Mouse (Mus musculus) mesoderm, embryonic 11.5 days (tissue): Measurements from ENCODE around the gene Lhx1.

ENCODE experiments used
- DNase-seq: peaks from one replicate; pipeline ENCODE4 v3.0.0-alpha.2; 2012; ENCODE audit warnings: low read depth, low spot score

The Lhx1 gene

DNA sequence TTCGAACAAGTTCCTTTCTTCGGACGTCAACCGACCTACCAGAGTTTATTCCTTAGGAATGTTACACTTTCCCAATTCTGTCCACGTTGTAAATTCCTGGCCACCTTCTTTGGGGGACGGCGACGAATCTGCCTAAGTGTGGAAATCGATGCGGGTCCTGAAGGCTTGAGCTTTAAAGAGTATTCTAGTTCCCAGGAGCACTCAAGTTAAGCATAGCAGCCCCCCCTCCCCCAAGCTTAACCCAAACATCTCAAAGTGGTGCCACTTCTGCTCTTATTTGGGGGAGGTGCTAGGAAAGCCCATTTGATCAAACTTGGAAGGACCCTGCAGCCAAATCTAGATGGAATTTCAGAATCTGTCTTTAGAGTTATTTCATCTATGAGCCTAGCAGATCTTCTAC is 1.1 kb upstream of the Lhx1 start:
- no peak for DNase-seq

DNA sequence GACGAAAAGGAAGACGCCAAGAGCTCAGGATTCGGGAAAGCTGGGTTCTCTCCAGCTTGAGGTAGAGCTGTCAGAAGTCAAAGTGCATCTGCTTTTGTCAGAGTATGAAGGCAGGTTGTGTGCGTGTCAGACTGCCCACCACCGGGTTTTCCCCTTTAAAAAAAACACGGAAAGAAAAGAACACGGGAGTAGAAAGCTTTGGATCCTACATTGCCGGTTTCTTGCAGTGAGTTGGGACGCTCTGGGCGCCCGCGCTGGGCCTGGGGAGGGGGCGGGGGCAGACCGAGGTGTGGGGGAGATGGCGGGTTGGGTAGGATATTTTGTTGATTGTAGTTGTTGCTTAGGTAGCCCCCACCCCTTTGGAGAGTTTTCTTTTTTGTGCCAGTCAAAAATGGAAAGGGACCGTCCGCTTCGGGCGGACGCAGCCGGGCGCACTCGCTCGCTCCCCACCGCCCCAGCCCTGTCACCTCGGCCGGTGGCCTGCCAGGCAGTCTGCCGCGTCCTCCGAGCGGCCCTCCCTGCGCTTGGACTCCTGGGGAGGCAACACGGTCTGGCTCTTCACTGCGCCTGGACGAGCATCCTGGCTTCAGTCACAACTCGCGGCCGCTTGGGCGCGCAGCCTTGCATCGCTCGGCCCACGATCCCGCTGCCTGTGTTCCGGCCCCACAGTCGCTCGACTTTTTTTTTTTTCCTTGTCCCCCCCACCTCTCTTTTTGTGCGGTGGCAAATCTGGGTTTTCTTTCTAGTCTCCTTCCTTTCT is 644 bp downstream of the Lhx1 start:
- DNase-seq = no peak

DNA sequence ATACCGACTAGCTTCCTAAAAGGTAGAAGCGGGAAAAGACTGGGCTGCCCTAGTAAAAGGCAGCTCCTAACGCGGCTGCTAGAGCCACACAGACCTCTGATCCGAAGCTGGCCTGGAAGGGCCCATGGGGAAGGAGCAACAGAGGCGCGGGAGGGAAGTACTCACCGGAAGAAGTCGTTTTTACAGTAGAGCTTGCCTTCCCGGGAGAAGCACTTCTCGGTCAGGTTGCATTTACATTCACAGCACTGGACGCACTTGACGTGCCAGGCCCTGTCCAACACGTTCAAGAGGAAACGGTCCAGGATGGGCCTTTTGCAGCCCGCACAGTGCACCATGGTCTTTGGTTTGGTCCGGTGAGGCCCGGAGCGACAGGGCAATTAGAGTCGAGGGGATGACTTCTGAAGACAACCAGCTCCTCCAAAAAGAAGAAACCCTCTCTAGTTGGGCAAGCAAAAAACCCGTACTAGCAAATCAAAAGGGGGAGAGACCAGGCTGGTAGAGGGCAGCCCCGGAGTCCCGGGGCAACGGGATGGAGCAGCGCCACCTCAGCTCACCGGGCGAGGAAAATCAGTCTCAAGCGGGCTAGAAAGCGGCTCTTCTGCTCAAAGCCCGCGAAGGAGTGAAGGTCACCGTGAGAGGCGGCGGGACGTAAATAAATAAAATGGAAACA is 1.4 kb downstream of the Lhx1 start:
- DNase-seq = no peak

DNA sequence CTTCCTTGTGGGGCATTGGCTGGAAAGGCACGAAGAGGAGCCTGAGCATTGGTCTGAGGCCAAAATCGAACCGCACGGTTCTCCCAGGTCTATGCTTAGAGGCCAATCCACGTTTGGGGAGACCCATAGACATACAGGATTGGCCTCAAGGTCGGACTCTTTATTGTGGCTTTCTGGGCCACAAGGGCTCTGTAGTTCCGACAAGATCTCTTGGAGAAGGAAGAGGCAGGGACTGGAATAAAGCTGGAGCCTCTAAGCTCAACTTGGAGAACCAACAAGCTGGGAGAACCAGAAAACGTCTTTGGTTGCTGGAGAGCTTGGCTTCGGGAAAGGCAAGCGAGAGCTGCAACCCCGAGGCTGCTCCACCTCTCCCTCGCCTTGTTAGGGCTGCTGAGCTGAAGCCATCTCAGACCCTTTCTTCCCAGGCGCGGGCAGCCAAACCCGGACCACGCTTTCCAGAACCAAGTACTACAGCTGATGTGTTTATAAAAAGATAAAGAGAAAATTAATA is 2.0 kb downstream of the Lhx1 start:
- no peak for DNase-seq

DNA sequence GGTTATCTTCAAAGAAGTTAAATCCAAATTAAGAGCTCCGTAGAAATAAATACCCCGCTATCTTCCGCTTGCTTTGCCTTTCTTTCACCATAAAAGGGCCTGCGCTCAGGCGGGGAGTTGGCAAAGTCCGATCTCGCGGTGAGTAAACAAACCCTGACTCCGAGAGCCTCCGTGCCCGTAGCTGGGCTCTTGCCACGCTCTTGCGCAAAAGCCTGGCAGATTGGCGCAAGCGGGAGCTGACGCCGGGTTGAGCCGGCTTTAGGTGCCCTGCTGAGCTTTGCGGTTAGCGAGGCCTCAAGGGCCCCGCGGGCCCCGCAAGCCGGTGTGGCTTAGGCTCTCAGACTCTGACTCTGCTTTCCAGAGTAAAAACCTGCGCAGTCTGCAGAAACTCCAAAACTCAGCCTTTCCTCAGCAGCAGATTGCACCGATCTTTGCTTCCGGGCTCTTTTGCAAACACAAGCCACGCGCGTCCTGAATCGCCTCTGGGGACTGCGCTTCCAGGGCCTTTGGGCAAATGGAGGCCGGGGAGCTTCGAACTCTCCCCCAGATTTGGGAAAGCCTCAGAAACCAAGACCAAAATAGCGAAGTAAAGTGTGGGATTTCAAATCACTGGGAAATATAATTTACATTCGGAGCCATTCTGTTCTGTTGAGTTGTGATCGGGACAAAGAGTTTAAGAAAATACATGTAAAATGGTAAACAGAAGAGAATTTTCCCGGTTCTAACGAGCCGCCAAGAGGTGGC is 2.6 kb downstream of the Lhx1 start:
- no peak for DNase-seq

DNA sequence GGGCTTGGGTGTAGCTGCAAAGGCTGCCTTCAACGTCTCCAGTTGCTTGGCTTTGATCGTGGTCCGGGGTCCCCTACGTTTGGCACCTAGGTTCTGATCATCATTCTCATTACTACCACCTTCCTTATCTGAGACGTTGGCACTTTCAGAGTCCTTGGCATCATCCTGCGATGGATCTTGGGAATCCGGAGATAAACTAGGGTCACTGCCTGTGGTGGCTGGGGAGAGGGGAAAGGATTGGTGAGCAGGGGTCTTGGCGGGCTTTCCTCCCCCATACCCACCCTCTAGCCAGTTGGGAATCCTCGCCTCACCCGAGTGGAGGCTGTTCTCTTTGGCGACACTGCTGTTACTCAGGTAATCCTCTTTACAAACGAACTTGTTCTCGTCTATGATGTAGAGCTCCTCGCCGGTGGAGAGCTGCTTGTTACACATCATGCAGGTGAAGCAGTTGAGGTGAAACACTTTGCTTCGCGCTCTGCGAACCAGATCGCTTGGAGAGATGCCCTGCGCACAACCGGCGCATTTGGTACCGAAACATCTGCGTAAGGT is 3.5 kb downstream of the Lhx1 start:
- DNase-seq = no peak

DNA sequence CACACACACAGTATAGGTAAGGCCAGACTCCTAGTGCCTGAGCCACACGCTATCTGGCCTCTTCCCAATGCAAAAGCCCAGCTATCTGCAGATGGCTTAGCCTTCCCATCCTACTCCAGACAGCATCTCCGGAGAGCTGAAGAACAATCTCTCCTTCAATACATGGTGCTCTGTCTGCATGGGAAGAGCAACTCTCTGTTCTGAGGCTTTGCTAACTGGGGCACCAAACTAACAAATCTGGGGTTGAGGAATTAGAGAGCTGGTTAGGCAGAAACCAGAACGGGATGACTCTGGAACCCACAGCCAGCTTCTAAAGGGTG is 4.3 kb downstream of the Lhx1 start:
- DNase-seq = no peak

DNA sequence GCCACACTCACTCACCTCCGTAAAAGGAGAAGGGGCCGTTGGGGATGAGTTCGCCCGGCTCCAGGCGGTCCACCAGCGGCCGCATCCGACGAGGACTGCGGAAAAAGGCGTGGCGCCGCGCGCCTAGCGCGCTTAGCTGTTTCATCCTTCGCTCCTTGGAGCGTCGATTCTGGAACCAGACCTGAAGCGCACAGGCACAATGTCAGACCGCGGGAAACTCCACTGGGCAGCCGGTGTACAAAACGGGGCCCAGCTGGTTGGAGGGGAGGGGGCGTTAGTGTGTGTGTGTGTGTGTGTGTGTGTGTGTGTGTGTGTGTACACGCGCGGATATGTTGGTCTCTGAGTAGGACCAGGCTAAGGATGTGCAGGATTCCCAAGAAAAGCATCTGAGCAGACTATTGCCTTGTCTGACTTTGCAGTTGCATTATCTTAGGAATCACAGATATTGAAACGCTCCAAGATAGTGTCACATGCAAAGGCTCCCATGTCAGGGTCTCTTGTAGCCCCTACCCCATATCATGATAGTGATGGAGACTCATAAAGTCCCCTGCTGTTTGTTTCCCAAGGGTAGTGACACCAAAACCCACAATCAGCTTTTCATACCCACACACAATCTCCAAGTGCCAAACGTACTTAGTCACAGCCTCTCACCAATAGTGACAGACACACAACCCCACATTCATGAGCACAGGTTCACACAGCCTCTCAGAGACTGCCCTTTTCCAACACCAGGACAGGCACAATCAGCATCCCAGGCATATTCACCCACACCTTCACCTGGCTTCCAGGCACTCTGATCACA is 4.9 kb downstream of the Lhx1 start:
- DNase-seq = no peak

DNA sequence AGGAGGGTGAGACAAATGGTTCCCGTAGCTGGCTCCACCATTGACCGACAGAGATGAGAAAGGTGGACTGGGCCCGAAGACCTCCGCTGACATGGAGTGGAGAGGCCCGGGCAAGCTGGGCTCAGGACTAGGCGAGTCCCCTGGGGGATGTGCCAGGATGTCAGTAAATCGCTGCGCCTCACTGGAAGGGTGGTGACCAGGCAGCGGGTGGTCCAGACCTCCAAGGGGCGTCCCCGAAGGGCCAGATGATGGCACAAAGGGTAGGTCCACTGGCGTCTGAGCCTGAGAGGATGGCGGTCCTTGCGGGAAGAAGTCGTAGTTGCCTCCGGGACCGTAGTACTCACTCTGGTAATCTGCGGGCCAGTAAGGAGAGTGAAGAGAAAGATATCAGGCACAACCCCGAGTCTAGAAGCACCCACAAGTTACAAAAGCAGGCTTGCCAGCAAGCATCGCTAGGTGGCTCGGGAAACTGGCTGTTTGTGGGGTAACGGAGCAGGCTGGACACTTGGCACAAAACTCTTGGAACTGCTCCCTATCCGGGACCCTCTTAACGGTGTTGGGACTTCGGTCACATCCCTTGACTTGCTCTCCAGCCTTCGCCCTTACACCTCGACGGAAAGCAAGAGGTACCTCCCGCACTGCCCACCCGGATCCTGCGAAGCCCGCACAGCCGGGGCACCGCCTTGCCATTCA is 5.6 kb downstream of the Lhx1 start:
- no peak for DNase-seq

DNA sequence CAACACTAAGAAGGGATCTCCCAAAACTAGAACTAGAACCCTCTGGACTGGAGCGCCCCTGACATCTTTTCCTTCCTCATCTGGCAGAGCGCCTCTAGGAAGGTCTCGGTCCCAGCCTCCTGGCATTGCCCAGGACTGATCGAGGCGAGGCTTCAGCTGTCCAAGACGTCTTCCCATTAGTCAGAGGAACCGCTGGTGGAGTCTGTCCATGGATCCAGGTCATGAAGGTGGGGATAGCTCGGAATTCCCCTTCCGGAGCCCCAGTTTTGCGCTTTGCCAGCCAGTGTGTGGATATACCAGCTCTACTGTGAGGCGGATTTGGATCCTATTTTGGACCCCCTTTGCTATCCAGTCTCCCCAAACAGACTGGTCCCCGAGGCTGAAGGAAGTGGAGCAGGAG is 6.3 kb downstream of the Lhx1 start:
- DNase-seq = no peak

DNA sequence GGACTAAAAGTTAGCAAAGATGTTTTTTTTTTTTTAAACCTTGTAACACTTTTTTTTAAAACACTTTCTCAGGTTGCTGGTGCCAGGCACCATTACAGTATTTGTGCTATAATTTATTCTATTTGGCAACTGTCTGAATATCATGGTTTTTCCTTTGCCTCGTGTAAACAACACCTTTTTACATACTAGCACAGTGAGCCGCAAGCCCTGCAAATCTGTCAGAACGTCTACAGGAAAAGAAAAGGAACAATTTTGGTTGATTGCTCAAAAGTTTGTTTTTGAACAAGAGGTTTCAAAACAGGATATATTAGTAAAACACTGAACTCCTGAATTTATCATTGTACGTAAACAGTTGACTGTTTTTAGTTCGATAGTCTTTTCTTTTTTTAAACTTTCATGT is 7.1 kb downstream of the Lhx1 start:
- DNase-seq = no peak

DNA sequence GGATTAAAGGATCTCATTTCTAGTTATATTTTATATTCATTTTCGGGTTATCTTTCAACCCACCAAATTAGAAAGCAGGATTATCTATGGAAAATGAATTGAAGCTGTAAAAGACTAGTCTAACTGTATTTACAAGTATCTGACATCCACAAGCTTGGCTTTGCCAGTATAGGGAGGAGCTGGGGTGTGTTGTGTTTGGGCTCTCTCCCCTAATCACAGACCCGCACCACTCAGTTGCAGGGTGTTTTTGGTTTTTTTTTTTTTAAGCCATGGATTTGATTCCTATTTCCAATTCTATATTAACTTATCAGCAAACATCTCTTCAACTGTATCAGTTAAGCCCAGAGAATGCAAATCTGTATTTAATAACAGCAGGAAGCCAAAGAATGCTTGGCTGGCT is 7.9 kb downstream of the Lhx1 start:
- DNase-seq = no peak

DNA sequence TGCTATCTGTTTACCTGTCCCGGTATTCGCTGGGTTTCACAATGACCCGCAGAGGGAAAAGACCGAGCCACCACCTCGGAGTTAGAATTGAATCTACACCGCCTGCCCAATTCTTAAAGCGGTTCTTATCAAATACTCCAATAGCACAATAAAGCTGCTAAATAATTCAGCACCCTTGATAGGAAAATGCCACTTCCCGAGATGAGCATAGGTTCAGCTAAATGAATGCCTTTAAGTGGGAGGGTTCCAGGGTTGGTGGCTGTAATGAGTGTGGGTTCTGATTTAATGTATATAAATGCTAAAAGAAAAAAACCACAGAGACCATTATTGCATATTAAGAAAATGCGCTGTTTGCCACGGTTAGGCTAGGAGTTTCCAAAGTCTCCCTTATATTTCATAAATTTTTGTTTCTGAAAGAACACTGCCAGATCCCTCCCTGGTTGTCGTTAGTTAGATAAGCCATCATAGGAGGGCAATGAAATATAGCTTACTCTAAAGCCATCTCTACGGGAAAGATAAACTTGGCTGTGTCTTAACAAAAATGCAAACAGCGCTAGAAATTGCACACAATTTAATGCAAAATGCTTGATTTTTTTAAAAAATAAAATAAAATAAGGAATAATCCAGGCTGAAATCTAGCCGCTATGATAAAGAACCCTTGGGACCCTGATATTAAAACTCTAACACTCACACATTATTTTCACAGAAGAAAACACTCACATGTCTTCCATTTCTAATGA is 8.7 kb downstream of the Lhx1 start:
- no peak for DNase-seq

DNA sequence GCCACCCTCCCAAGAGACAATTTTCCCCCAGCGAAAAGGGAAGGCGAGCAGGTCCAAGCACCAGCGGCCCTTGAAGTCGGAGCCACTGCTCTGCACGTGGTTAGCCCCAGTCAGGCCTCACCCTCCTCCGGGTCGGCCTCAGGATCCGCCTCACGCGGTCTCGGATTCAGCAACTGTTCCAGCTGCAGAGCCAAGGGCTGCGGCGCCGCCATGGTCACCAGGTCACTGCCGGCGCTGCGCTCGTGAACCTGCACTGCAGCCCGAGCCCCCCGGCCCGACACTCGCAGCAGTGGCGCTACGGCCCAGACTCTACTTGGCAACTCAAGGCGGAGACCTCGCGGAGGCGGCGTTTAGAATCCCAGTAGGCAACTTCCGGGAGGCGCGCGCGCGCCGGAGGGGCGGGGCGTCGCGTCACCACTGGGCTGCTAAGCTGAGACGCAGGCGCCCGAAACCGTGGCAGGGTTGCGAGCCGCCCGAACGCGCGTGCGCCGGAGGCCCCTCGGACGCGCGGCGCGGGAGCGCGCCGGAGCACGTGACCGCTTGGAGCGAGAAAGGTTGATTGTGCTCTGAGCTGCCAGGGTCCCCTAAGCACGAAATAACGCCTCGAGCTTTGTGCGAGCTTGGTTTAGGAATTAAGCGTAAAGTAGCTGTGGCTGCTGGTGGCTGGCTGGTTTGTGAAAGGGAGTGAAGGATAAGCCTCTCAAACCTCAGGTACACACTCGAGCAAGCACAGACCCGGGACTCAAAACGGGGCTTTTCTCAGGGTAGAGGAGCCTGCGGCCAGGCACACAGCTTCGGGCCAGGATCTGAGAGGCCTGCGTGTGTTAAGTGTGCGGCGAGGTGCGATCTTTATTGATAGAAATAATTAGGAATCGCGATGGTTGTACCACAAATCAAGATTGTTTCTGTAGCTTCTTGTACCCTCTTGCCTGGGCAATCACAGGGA is 11.9 kb downstream of the Lhx1 start, which contains the start of gene Aatf:
Gene Aatf, minus strand, starts transcription at position 352 of the 946 bp plus-strand sequence.
- DNase-seq = peak; percentile 99

DNA sequence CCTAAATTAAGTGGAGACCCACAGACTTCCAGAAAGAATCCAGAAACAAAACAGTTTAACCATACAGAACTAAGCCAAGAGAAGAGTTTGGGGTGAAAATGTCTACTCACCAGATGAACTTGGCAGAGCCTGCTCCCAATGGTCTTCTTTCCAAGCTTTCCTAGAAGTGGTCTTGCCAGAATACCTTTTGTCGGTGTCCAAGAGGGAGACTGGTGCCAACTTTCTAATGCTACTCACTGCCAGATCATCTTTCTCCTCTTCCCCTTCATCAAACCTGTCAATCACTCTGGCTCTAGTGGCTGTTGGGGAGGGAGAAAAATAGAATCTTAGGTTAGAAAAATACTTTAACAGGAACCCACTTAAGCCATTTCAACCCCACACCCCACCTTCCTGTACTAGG is 13.3 kb downstream of the Lhx1 start:
- no peak for DNase-seq

DNA sequence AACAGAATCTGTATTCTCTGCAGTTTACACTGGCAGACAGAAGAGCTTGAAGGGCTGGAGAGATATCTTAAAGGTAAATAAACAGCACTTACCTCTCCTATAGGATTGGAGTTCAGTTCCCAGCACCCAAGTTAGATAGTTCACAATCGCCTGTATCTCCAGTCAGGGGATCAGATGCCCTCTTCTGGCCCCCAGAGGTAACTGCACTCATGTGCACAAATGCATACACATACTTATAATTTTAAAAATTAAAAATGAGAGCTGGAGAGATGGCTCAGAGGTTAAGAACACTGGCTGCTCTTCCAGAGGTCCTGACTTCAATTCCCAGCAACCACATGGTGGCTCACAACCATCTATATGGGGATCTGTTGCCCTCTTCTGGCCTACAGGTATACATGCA is 21.0 kb downstream of the Lhx1 start:
- no peak for DNase-seq

DNA sequence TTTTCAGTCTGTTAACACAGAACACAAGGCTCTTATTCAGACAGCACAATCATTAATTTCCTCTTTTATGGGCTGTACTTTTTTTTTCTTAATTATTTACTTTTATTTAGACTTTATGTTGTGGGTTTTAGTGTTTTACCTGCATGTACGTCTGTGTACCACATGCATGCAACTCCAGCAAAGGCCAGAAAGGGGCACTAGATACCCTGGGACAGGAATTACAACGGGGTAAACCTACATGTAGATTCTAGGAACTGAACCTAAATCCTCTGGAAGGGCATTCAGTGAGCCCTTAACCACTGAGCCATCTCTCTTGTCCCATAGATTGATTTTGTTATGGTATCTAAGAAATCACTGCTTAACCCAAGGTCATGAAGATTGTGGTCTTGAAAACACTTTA is 27.4 kb downstream of the Lhx1 start:
- no peak for DNase-seq

DNA sequence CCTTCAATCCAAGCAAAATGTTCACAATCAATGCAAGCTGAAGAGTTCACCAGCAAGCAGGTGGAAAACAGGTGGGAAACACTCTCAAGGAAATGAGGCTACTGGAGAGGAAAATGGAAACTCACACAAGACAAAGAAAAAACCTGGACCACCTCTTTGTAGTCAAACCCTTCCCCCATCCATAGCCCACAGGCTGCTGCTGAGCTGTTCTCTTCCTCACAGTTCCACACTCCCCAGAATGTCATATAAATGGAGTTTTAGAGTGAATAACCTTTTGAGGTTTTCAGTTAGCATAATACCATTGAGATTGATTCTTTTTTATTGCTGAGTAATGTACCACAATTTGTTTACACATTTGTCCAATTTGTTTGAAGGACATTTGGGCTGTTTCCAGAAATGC is 28.4 kb downstream of the Lhx1 start:
- no peak for DNase-seq

DNA sequence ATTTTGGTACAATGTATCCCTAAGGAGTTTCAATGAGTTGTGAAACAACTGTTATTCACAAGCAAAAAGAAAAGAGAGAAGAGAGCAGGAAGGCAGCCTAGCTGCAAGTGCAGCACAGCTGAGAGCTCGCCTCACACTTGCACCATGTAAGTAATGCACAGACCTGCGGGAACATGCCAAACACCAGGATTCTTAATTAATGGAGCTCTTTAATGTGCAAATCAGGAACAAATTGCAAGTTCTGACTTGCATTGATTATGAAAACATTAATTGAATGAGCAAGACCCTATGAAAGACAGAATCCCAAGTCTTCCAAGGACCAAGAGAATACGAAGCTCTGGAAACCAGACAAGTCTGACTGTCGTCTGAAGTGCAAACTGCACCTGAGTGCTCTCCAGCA is 29.6 kb downstream of the Lhx1 start:
- DNase-seq = no peak
